Mouse (Mus musculus): ENCODE data around the gene Ptcd1. TPM values are rescaled to one million over a fixed set of nuclear protein-coding genes. Genes with fewer than 3 reads are reported as not detected.

Ptcd1 gene
- total and polyA plus RNA-seq, 3 experiments: 13.2 to 27.0 (median 24.0) TPM

- Histone ChIP-seq H3K4me1 (ENCODE audit: control insufficient read depth, insufficient read depth, low read length) (no peaks in the 10 kb centered on the region), H3K9ac (ENCODE audit: low read depth, low read length) (no peak overlapping the region), H3K27me3 (ENCODE audit: control insufficient read depth, insufficient read depth, low read length) (no peaks in the 10 kb centered on the region), H3K4me3 (no peak overlapping the region), H3K79me2 (replicated peaks; ENCODE audit: control insufficient read depth, insufficient read depth, low read length) (no peaks in the 10 kb centered on the region), H3K36me3 (ENCODE audit: control insufficient read depth, insufficient read depth, low read length) (no peaks in the 10 kb centered on the region), H3K27ac (no peak overlapping the region)
- DNase-seq: no peak
- no peak for TF ChIP-seq EP300 (IDR thresholded peaks at IDR 0.05; ENCODE audit: insufficient read depth, low read depth, low read length)
- no peak for TF ChIP-seq POLR2A (IDR thresholded peaks at IDR 0.05; ENCODE audit: insufficient read depth, low read depth, low read length)
- no peak for TF ChIP-seq CTCF (IDR thresholded peaks at IDR 0.05)
- WGBS: 96% methylated on average over 9 of the region's 9 CpGs
- intact Hi-C loops (cut with DNase I): no loop called here
Measured at GRCm38 (mm10) chr5:145100960-145101359, 65.9 kb downstream of the Ptcd1 start.

- Histone ChIP-seq H3K4me3 (no peak overlapping the region), H3K27ac (no peak overlapping the region), H3K9ac (ENCODE audit: low read depth, low read length) (no peak overlapping the region), H3K79me2 (replicated peaks; ENCODE audit: control insufficient read depth, insufficient read depth, low read length) (no peaks in the 10 kb centered on the region), H3K27me3 (ENCODE audit: control insufficient read depth, insufficient read depth, low read length) (no peaks in the 10 kb centered on the region), H3K36me3 (ENCODE audit: control insufficient read depth, insufficient read depth, low read length) (no peaks in the 10 kb centered on the region; the same call in 1 of the 2 replicates), H3K4me1 (ENCODE audit: control insufficient read depth, insufficient read depth, low read length) (no peaks in the 10 kb centered on the region)
- no peak for DNase-seq
- intact Hi-C loops (cut with DNase I): no loop called here
- WGBS: 91% methylated on average over 10 of the region's 10 CpGs
- TF ChIP-seq CTCF (IDR thresholded peaks at IDR 0.05) (no peak), POLR2A (IDR thresholded peaks at IDR 0.05; ENCODE audit: insufficient read depth, low read depth, low read length) (no peak), EP300 (IDR thresholded peaks at IDR 0.05; ENCODE audit: insufficient read depth, low read depth, low read length) (no peak)
Measured at GRCm38 (mm10) chr5:145098340-145098821, 68.5 kb downstream of the Ptcd1 start.

Other genes with a start within 250 kb of the Ptcd1 start
- 10 to 100 TPM; 26.6 to 27.0 TPM for gene Smurf1, start 201.3 kb downstream of the Ptcd1 start, total RNA-seq (2021)
- 23.1 and 26.2 TPM in 2 replicates for gene Smurf1, start 201.3 kb downstream of the Ptcd1 start, polyA plus RNA-seq (2012; rRNA removed)
- gene Gm4871, start 134.4 kb downstream of the Ptcd1 start, total RNA-seq (2021): not detected
- not detected in 2 replicates for gene Gm4871, start 134.4 kb downstream of the Ptcd1 start, polyA plus RNA-seq (2012; rRNA removed)
- gene 1700018F24Rik, start 124.1 kb downstream of the Ptcd1 start, total RNA-seq (2021): not detected
- not detected in 2 replicates for gene 1700018F24Rik, start 124.1 kb downstream of the Ptcd1 start, polyA plus RNA-seq (2012; rRNA removed)
- gene Arpc1a, start 83.3 kb downstream of the Ptcd1 start, total RNA-seq (2021): 10 to 100 TPM; 60.4 to 64.4 TPM
- 67.8 and 79.9 TPM in 2 replicates for gene Arpc1a, start 83.3 kb downstream of the Ptcd1 start, polyA plus RNA-seq (2012; rRNA removed)
- not detected for gene Kpna7, start 83.1 kb downstream of the Ptcd1 start, total RNA-seq (2021)
- gene Kpna7, start 83.1 kb downstream of the Ptcd1 start, polyA plus RNA-seq (2012; rRNA removed): not detected in 2 replicates
- 10 to 100 TPM; 60.8 to 75.0 TPM for gene Arpc1b, start 52.9 kb downstream of the Ptcd1 start, total RNA-seq (2021)
- 133 and 137 TPM in 2 replicates for gene Arpc1b, start 52.9 kb downstream of the Ptcd1 start, polyA plus RNA-seq (2012; rRNA removed)
- gene Pdap1, start 26.9 kb downstream of the Ptcd1 start, total RNA-seq (2021): 10 to 100 TPM; 37.8 to 38.5 TPM
- gene Pdap1, start 26.9 kb downstream of the Ptcd1 start, polyA plus RNA-seq (2012; rRNA removed): 16.1 and 19.5 TPM in 2 replicates
- 10 to 100 TPM; 56.5 to 66.5 TPM for gene Bud31, start 26.7 kb downstream of the Ptcd1 start, total RNA-seq (2021)
- 36.6 and 48.0 TPM in 2 replicates for gene Bud31, start 26.7 kb downstream of the Ptcd1 start, polyA plus RNA-seq (2012; rRNA removed)
- 10 to 100 TPM; 10.4 to 12.1 TPM for gene Cpsf4, start 105 bp upstream of the Ptcd1 start, total RNA-seq (2021)
- gene Cpsf4, start 105 bp upstream of the Ptcd1 start, polyA plus RNA-seq (2012; rRNA removed): 11.0 and 12.5 TPM in 2 replicates
- gene Atp5j2, start 25.0 kb upstream of the Ptcd1 start, total RNA-seq (2021): 1,000 to 10,000 TPM in 1 of 2 experiments, 100 to 1,000 TPM in 1; 962 to 1,137 TPM
- 733 and 858 TPM in 2 replicates for gene Atp5j2, start 25.0 kb upstream of the Ptcd1 start, polyA plus RNA-seq (2012; rRNA removed)
- gene Zkscan14, start 34.8 kb upstream of the Ptcd1 start, total RNA-seq (2021): 1 to 10 TPM; 6.3 to 6.9 TPM
- 2.5 and 3.3 TPM in 2 replicates for gene Zkscan14, start 34.8 kb upstream of the Ptcd1 start, polyA plus RNA-seq (2012; rRNA removed)
- gene Zkscan5, start 37.5 kb upstream of the Ptcd1 start, total RNA-seq (2021): 10 to 100 TPM in 1 of 2 experiments, 1 to 10 TPM in 1; 9.7 to 10.6 TPM
- gene Zkscan5, start 37.5 kb upstream of the Ptcd1 start, polyA plus RNA-seq (2012; rRNA removed): 3.9 and 6.4 TPM in 2 replicates
- 10 to 100 TPM; 25.2 to 30.7 TPM for gene Zfp655, start 64.6 kb upstream of the Ptcd1 start, total RNA-seq (2021)
- 24.0 and 40.8 TPM in 2 replicates for gene Zfp655, start 64.6 kb upstream of the Ptcd1 start, polyA plus RNA-seq (2012; rRNA removed)
- 1 to 10 TPM; 7.6 to 8.9 TPM for gene Zscan25, start 113.4 kb upstream of the Ptcd1 start, total RNA-seq (2021)
- 6.9 and 9.0 TPM in 2 replicates for gene Zscan25, start 113.4 kb upstream of the Ptcd1 start, polyA plus RNA-seq (2012; rRNA removed)
- not detected for gene Cyp3a57, start 178.2 kb upstream of the Ptcd1 start, total RNA-seq (2021)
- gene Cyp3a57, start 178.2 kb upstream of the Ptcd1 start, polyA plus RNA-seq (2012; rRNA removed): not detected in 2 replicates